Mouse (Mus musculus): ENCODE results near the gene Ankrd63.

DNA sequence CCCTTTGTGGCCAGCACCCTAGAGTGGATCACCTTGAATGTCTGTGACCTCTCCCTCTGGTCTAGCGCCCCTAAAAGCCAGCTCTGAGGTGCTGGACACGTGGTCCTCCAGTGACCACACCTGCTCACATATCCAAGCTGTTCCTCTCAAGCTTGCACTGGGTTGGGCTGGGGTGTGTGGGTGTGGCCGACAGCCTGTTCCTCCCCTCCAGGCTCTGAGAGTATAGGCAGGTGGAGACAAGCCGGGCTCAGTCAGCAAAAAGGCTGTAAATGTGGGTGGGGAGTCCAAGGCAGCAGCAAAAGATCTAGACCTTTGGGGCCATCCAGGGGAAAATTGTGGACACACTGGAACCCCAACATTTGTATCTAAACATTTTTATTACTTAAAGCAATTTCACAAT lies 45.3 kb downstream of the Ankrd63 start:
- no peak for TF ChIP-seq CTCF (IDR thresholded peaks at IDR 0.05; ENCODE audit: control insufficient read depth, insufficient read depth, insufficient replicate concordance, low read depth, low read length)
- TF ChIP-seq POLR2A (IDR thresholded peaks at IDR 0.05; ENCODE audit: control insufficient read depth, low read depth, low read length) = no peak

Measured in testis, adult 2 months (tissue).